Mouse (Mus musculus) neural tube, embryonic 10.5 days (tissue): Measurements from ENCODE around the gene Tmem132a.

Experiments
- DNase-seq: peaks from one replicate; pipeline ENCODE4 v3.0.0-alpha.2; 2017; ENCODE audit warnings: low spot score; ENCODE audit errors: extremely low spot score

The Tmem132a gene

GRCm38 (mm10) chr19:10869886-10870527 is at the start of gene Tmem132a:
Gene Tmem132a, minus strand, starts transcription at chr19:10869940.
- no peak for DNase-seq

DNA sequence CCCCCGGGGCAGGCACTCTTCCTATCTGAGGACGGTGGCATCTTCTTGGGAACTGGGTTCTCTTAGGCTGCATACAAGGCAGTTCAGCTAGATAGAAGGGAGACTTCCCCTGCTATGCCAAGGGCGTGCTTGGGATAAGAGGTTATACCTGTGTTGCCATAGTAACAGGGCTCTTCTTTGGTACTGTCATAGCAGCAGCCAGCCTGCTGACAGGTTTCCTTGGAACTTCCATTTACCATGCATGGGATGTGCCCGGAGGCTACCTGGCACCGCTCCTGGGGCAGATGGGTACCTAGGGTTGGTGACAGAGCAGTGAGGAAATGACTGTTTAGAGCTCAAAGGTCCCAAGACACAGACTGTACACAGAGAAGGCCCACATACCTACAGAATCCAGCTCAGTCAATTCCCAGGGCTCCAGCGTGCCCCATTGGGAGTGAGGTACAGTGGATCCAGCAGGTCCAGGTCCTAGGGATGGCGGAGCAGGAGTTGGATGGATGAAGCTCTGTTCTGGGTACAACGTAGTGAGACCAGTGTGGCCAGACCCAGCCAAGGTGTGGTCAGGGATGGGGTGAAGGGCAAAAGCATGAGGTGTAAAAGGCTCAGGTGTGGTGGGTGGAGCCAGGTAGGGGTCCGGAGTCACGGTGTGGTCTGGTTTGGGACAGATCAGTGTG is 48.7 kb upstream of the Tmem132a start:
- no peak for DNase-seq

DNA sequence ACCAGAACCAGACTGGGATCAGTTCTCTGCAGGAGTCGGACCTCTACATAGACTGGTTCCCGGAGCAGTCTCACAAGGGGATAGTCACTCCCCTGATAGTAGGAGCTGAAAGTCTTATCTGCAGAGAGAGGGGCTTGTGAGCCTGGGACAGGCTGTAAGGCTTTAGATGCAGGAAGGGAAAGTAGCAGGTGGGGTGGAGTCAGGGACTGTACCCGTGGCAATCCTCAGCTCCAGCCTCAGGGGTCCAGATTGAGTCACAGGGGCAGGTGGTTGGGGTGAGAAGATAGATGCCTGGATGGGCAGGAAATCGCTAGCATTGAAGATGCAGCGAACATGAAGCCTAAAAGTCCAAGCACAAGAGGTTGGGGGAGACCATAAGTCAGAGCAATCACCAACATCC is 46.8 kb upstream of the Tmem132a start:
- DNase-seq, result no peak

DNA sequence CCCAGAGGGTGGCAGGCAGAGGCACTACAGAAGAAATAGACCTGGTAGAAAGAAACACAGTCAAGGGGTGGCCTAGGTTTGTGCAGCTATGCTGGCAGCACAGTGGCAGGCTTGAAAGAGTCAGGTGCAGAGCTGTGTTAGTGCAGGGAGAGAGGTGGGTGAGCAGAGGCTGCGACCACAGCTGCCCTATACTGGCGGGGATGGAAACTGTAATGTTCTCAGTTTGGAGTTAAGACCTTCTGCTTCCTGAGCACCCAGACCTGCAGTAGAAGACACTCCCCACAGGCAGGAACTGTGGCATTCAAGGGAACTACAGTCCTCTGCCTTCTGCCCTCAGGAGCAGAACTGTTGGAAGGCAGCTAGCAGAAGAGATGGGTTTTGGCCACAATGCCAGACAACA is 45.1 kb upstream of the Tmem132a start:
- no peak for DNase-seq

DNA sequence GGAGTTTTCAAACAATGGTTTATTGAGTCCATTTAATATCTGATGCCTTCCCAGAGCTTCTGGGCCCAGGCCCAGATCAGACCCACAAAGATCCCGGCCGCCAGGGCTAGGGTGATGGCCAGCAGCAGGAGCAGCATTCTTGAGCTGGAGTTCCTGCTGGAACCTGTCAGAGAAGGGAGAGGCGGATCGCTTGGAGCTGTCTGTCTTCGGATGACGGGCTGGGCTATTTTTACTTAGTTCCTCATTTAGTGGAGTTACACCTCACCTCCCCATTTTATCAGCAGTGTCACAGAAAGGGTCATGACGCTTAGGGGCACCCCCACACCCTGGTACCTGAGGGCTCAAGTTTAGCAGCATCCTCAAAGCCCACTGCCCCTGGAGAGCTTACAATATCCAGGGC is 44.6 kb upstream of the Tmem132a start:
- no peak for DNase-seq

DNA sequence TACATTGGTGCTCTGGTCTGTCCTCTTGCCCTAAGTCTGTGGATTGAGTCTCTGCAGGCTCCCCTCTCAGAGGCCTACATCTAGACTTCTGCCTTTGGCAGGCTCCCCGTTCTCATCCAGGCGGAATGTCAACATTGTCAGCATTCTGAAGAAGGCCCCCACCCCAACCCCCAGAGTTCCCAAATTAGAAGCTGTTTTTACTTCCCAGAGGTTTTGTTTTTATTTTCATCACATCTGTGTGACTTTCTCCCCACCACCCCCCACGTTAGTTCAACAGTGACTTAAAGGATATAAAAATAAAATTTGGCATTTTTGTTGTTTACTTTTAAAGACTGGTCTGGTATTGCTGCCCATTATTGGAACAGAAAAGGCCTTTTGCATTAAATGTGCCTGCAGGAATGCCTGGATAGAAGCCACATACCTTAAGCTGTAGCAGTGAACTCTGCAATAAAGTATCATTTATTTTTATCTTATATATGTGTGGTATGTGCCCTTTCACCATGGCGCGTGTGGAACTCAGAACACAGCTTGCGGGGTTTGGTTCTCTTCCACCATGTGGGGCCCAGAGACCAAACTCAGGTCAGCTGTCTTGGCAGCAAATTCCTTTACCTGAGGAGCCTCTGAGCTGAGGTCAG is 39.5 kb upstream of the Tmem132a start:
- DNase-seq, result no peak

- DNase-seq, result peak; percentile 47
Observed at GRCm38 (mm10) chr19:10907891-10908290, 38.2 kb upstream of the Tmem132a start.

- DNase-seq, result no peak
Observed at GRCm38 (mm10) chr19:10905728-10906000, 35.9 kb upstream of the Tmem132a start.

DNA sequence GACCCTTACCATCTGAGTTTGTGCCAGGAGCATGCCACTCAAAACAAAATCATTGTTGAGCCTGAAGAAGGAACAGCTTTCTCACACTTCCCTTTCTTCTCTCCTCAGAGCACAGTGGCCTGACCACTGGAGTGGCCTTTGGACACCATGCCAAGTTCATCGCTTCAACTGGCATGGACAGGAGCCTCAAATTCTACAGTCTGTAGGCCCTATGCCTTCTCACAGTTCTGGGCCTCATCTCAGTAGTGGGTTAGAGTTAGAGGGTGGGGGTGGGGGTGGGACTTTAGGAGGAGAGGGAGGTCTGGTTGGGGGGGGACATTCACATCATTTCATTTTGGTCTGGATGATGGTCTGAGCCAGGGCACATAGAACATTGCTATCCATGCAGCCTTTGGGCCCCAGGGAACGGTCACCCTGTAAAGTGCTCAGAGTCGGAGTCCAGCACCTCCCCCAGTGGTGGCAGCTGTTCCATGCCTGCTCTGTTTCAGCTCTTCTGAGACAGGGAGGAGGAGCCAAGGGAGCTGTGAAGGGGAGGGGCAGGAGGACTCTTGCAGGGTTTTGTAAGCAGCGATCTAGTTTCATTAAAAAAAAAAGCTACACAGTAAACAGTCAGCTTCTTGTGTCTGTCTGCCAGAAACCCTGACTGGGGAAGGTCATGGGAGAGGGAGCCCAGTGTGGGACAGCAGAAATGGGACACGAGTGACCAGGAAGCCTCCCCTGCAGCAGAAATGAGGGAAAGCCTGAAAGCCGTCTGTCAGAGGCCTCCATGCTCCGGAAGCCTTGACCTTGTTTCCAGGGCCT is 35.4 kb upstream of the Tmem132a start:
- no peak for DNase-seq

- no peak for DNase-seq
Observed at GRCm38 (mm10) chr19:10904512-10904911, 34.8 kb upstream of the Tmem132a start.

DNA sequence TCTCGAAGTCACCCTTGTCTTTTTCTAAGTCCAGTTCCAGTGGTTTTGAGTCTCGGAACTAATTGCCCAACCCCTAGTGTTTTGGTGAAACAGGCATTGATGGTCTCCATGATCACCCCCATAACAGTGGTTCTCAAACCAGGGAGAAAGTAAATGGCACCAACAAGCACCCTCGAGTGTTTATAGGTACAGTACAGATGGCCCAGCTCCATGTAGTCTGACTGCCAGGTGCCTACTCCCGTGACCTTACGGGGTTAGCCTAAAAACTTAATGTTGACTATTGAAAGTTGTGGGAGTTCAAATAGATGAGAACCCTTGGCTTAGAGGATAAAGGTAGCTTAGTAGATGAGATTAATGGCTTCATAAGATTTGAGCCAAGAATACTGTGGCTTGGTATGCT is 31.3 kb upstream of the Tmem132a start:
- DNase-seq, result no peak

- no peak for DNase-seq
Observed at GRCm38 (mm10) chr19:10900315-10900714, 30.6 kb upstream of the Tmem132a start.

GRCm38 (mm10) chr19:10897491-10897890 is 27.8 kb upstream of the Tmem132a start:
- no peak for DNase-seq

DNA sequence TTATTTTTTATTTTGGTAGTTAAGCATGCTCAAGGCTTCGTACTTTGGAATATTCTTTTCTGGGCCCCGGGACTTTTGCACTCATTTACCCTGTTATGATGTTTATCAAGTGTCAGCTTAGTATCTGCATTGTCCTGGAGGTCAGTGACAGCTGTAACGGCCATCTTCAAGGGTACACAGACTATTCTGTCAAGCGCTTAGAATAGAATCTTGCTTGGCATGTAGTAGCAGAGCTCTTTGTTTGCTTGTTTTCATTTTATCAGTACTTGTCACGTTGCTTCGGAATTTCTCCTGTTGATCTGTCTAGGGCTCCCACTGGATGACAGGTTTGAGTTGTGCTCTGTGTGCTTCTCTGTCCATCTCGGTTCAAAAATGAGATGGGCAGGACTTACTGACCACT is 27.1 kb upstream of the Tmem132a start:
- no peak for DNase-seq

GRCm38 (mm10) chr19:10895708-10896107 is 26.0 kb upstream of the Tmem132a start:
- DNase-seq, result no peak

DNA sequence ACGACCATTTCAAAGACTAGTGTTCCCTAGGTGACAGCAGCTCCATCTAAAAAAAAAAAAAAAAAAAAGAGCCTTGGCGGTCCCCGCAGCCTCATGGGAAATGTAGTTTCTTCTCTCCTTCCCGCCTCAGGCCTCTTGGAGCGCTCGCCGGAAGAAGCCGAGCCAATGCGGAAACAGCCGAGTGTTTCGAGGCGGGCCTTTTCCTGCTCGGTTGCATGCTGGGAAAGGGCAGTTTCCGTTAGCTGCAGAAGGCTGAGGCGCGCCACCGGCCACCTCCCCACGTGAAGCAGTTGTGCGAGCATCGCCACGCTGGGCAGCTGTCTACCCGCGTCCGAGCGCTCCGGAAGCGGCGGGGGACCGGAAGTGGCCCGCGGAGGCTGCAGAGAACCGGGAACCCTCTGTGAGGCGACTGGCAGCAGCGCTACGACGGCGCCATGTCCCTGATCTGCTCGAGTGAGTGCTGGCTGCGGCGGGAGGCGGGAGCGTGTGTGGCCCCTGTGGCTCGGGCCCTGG is 25.3 kb upstream of the Tmem132a start, which contains the start of gene Prpf19:
Prpf19 (plus strand) TSS at position 216 of the 513 bp plus-strand sequence.
- peak; percentile 97 for DNase-seq

GRCm38 (mm10) chr19:10892201-10892600 is 22.5 kb upstream of the Tmem132a start:
- no peak for DNase-seq

DNA sequence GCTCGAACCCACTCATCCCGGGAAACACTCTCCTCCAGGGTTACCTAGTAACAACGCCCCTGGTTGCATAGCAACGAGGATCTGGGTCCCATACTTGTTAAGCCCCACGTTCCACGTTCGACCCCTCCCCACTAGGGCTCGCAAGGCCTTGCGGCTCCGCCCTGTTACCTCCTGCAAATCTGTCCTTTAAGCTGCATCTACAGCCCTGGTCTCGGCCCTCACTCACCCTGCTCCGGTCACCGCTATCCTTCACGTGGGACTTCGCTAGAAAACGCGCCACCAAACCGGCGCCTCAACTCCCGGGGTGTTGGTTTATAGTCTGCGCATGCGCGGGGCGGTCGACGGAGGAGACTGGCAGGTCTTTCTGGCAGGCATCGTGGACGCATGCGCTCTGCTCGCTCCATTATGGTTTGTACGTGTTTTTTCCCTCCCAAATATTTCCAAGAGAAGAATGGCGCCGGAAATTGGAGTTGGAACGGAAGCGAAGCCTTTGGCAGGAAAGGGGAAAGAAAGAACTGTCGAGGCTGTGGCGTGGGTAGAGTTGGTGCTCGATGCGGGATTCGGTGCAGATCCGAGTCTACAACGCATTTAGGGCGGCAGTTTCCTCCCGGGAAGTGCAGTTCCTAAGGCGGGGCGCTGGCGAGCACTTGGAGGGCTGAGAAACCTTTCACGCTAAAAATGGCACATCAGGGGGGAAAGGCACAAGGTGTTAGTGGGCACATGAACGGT is 11.8 kb upstream of the Tmem132a start, which contains the start of gene Tmem109:
Tmem109 (minus strand) TSS at position 576 of the 729 bp plus-strand sequence.
- DNase-seq, result peak; percentile 98

- no peak for DNase-seq
Observed at GRCm38 (mm10) chr19:10880975-10881425, 11.3 kb upstream of the Tmem132a start.

- no peak for DNase-seq
Observed at GRCm38 (mm10) chr19:10880085-10880974, 10.6 kb upstream of the Tmem132a start.
